Mouse (Mus musculus) spleen, postnatal 10 days (tissue): ENCODE measurements around the gene Mecp2.

ENCODE experiments used
- DNase-seq, 2 experiments: peaks; one replicate each; pipeline ENCODE4 v3.0.0; 2021 to 2022; ENCODE audit warnings: low spot score in 2 of 2

Gene Mecp2

GRCm38 (mm10) chrX:74014597-74014996 lies 120.6 kb downstream of the Mecp2 start:
- DNase-seq = no peak

- no peak for DNase-seq
These were observed 127.1 kb downstream of the Mecp2 start for GRCm38 (mm10) chrX:74008063-74008462.

- DNase-seq = no peak
These were observed 128.8 kb downstream of the Mecp2 start for GRCm38 (mm10) chrX:74006401-74006800.

DNA sequence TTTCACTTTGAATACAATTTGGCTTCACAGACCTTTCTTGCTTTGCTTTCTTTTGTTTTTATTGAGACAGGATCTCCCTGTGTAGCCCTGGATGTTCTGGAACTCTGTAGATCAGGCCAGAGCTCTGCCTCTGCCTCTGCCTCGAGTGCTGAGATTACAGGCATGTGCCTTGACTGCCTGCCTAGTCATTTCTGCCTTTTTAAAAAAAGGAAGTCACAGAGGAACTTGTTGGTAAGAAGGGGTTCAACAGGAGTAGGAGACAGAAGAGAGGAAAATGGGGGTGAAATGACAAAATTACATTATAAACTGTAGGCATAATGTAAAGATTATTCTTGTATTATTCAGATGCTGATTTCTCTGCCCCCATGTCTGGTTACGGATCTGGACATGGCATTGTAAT lies 131.5 kb downstream of the Mecp2 start:
- DNase-seq = no peak

DNA sequence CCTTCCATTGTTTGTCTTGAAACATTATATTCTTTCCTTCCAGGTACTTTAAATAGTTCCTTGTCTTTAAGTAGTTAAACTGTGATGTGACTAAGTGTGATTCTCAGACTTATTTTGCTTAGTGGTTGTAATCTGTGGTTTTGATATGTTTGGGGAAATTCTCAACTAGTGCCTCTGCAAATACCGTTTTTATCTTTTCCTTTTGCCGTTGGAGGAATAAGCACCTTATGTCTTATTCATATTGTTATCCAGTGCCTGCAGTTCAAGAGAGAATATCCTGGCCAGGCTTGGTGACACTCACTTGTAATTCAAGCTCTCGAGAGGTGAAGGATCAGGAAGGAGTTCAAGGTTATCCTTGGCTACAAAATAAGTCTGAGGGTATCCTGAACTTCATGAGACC lies 134.1 kb downstream of the Mecp2 start:
- DNase-seq = no peak

GRCm38 (mm10) chrX:73998911-73999869 lies 136.0 kb downstream of the Mecp2 start:
- DNase-seq = peak in 1 of 2 experiments; percentile 52

- no peak for DNase-seq
These were observed 157.4 kb downstream of the Mecp2 start for GRCm38 (mm10) chrX:73977783-73978182.
